Mouse (Mus musculus): ENCODE measurements around the gene Zfp462. TPM values are rescaled to one million over a fixed set of nuclear protein-coding genes. Genes with fewer than 3 reads are reported as not detected.
A peak's percentile ranks its signal among the peaks of the same experiment; 100 is the strongest.

Zfp462 gene
- polyA plus RNA-seq, 1 experiment from 2014 or later: 20.5 TPM

- 65% methylated on average over 9 of the region's 9 CpGs for WGBS
- Histone ChIP-seq H3K36me3 (ENCODE audit: control insufficient read depth, insufficient read depth) (0 out of 2 replicates have a peak, but pooled peaks cover 2% of the 10 kb centered on the region), H3K9ac (replicated peaks; ENCODE audit: low read depth, low read length) (no peak overlapping the region), H3K4me2 (ENCODE audit: low read length) (no peak overlapping the region), H3K27ac (ENCODE audit: low read length) (no peak overlapping the region), H3K4me3 (replicated peaks; ENCODE audit: low read length) (no peak overlapping the region), H3K4me1 (replicated peaks; ENCODE audit: control insufficient read depth, insufficient read depth, low read length) (peaks cover 38% of the 10 kb centered on the region), H3K27me3 (replicated peaks; ENCODE audit: control insufficient read depth, insufficient read depth, low read length) (no peaks in the 10 kb centered on the region), H3K9me3 (ENCODE audit: control insufficient read depth, low read length) (no peaks in the 10 kb centered on the region)
- ATAC-seq: no peak
Measured at GRCm38 (mm10) chr4:54965169-54965695, 20.4 kb downstream of the Zfp462 start.

- Histone ChIP-seq H3K27ac (ENCODE audit: low read length) (no peak overlapping the region), H3K36me3 (ENCODE audit: control insufficient read depth, insufficient read depth) (0 out of 2 replicates have a peak, but pooled peaks cover 2% of the 10 kb centered on the region), H3K4me1 (replicated peaks; ENCODE audit: control insufficient read depth, insufficient read depth, low read length) (peaks cover 38% of the 10 kb centered on the region), H3K9me3 (ENCODE audit: control insufficient read depth, low read length) (no peaks in the 10 kb centered on the region), H3K9ac (replicated peaks; ENCODE audit: low read depth, low read length) (no peak overlapping the region), H3K4me2 (ENCODE audit: low read length) (no peak overlapping the region), H3K4me3 (replicated peaks; ENCODE audit: low read length) (no peak overlapping the region), H3K27me3 (replicated peaks; ENCODE audit: control insufficient read depth, insufficient read depth, low read length) (no peaks in the 10 kb centered on the region)
- 51% methylated on average over 17 of the region's 17 CpGs for WGBS
- ATAC-seq: peak; percentile 37; the same call in 1 of the 2 replicates
Measured at GRCm38 (mm10) chr4:54966161-54966806, 21.4 kb downstream of the Zfp462 start.

- WGBS: 92% methylated on average over 4 of the region's 4 CpGs
- ATAC-seq: no peak
- no peak overlapping the region for H3K27ac ChIP-seq (ENCODE audit: low read length)
Measured at GRCm38 (mm10) chr4:54967166-54967565, 22.3 kb downstream of the Zfp462 start.

GRCm38 (mm10) chr4:54967721-54968120 is 22.9 kb downstream of the Zfp462 start:
- H3K4me3 ChIP-seq (replicated peaks; ENCODE audit: low read length): no peak overlapping the region
- H3K27me3 ChIP-seq (replicated peaks; ENCODE audit: control insufficient read depth, insufficient read depth, low read length): no peaks in the 10 kb centered on the region
- H3K4me2 ChIP-seq (ENCODE audit: low read length): no peak overlapping the region
- no peaks in the 10 kb centered on the region for H3K9me3 ChIP-seq (ENCODE audit: control insufficient read depth, low read length)
- H3K4me1 ChIP-seq (replicated peaks; ENCODE audit: control insufficient read depth, insufficient read depth, low read length): peaks cover 38% of the 10 kb centered on the region
- no peak for ATAC-seq
- H3K36me3 ChIP-seq (ENCODE audit: control insufficient read depth, insufficient read depth): no peaks in the 10 kb centered on the region
- no peak overlapping the region for H3K27ac ChIP-seq (ENCODE audit: low read length)
- H3K9ac ChIP-seq (replicated peaks; ENCODE audit: low read depth, low read length): no peak overlapping the region
- WGBS: 82% methylated on average over 5 of the region's 5 CpGs

More at GRCm38 (mm10) chr4:54967166-54967565, 22.3 kb downstream of the Zfp462 start:
- Histone ChIP-seq H3K4me1 (replicated peaks; ENCODE audit: control insufficient read depth, insufficient read depth, low read length) (peaks cover 38% of the 10 kb centered on the region), H3K9ac (replicated peaks; ENCODE audit: low read depth, low read length) (no peak overlapping the region), H3K36me3 (ENCODE audit: control insufficient read depth, insufficient read depth) (no peaks in the 10 kb centered on the region), H3K4me2 (ENCODE audit: low read length) (no peak overlapping the region), H3K4me3 (replicated peaks; ENCODE audit: low read length) (no peak overlapping the region), H3K9me3 (ENCODE audit: control insufficient read depth, low read length) (no peaks in the 10 kb centered on the region), H3K27me3 (replicated peaks; ENCODE audit: control insufficient read depth, insufficient read depth, low read length) (no peaks in the 10 kb centered on the region)

- Histone ChIP-seq H3K4me1 (replicated peaks; ENCODE audit: control insufficient read depth, insufficient read depth, low read length) (peaks cover 26% of the 10 kb centered on the region), H3K36me3 (ENCODE audit: control insufficient read depth, insufficient read depth) (no peaks in the 10 kb centered on the region), H3K9me3 (ENCODE audit: control insufficient read depth, low read length) (no peaks in the 10 kb centered on the region), H3K27ac (ENCODE audit: low read length) (no peak overlapping the region), H3K4me3 (replicated peaks; ENCODE audit: low read length) (no peak overlapping the region), H3K9ac (replicated peaks; ENCODE audit: low read depth, low read length) (no peak overlapping the region), H3K27me3 (replicated peaks; ENCODE audit: control insufficient read depth, insufficient read depth, low read length) (no peaks in the 10 kb centered on the region), H3K4me2 (ENCODE audit: low read length) (no peak overlapping the region)
- ATAC-seq: no peak
- WGBS: 84% methylated on average over 12 of the region's 12 CpGs
Measured at GRCm38 (mm10) chr4:54969671-54970295, 24.9 kb downstream of the Zfp462 start.

- Histone ChIP-seq H3K9ac (replicated peaks; ENCODE audit: low read depth, low read length) (no peak overlapping the region), H3K27me3 (replicated peaks; ENCODE audit: control insufficient read depth, insufficient read depth, low read length) (no peaks in the 10 kb centered on the region), H3K4me3 (replicated peaks; ENCODE audit: low read length) (no peak overlapping the region), H3K4me1 (replicated peaks; ENCODE audit: control insufficient read depth, insufficient read depth, low read length) (peaks cover 11% of the 10 kb centered on the region), H3K36me3 (ENCODE audit: control insufficient read depth, insufficient read depth) (no peaks in the 10 kb centered on the region), H3K27ac (ENCODE audit: low read length) (no peak overlapping the region), H3K4me2 (ENCODE audit: low read length) (no peak overlapping the region), H3K9me3 (ENCODE audit: control insufficient read depth, low read length) (no peaks in the 10 kb centered on the region)
- WGBS: 97% methylated on average over 3 of the region's 3 CpGs
- no peak for ATAC-seq
Measured at GRCm38 (mm10) chr4:54971386-54971785, 26.5 kb downstream of the Zfp462 start.

GRCm38 (mm10) chr4:54972096-54972495 is 27.2 kb downstream of the Zfp462 start:
- Histone ChIP-seq H3K4me2 (ENCODE audit: low read length) (no peak overlapping the region), H3K27me3 (replicated peaks; ENCODE audit: control insufficient read depth, insufficient read depth, low read length) (no peaks in the 10 kb centered on the region), H3K4me3 (replicated peaks; ENCODE audit: low read length) (no peak overlapping the region), H3K9me3 (ENCODE audit: control insufficient read depth, low read length) (no peaks in the 10 kb centered on the region), H3K27ac (ENCODE audit: low read length) (no peak overlapping the region), H3K9ac (replicated peaks; ENCODE audit: low read depth, low read length) (no peak overlapping the region), H3K36me3 (ENCODE audit: control insufficient read depth, insufficient read depth) (no peaks in the 10 kb centered on the region), H3K4me1 (replicated peaks; ENCODE audit: control insufficient read depth, insufficient read depth, low read length) (peaks cover 4% of the 10 kb centered on the region)
- ATAC-seq: no peak
- 98% methylated on average over 4 of the region's 4 CpGs for WGBS

GRCm38 (mm10) chr4:54972827-54973560 is 28.1 kb downstream of the Zfp462 start:
- WGBS: 79% methylated on average over 8 of the region's 8 CpGs
- Histone ChIP-seq H3K9me3 (ENCODE audit: control insufficient read depth, low read length) (no peaks in the 10 kb centered on the region), H3K4me2 (ENCODE audit: low read length) (no peak overlapping the region), H3K36me3 (ENCODE audit: control insufficient read depth, insufficient read depth) (no peaks in the 10 kb centered on the region), H3K4me3 (replicated peaks; ENCODE audit: low read length) (no peak overlapping the region), H3K4me1 (replicated peaks; ENCODE audit: control insufficient read depth, insufficient read depth, low read length) (peaks cover 4% of the 10 kb centered on the region), H3K27ac (ENCODE audit: low read length) (no peak overlapping the region), H3K27me3 (replicated peaks; ENCODE audit: control insufficient read depth, insufficient read depth, low read length) (no peaks in the 10 kb centered on the region), H3K9ac (replicated peaks; ENCODE audit: low read depth, low read length) (no peak overlapping the region)
- ATAC-seq: 0 out of 2 replicates have a peak, but pooled peaks have one; percentile 13
